Mouse (Mus musculus) lung, postnatal 0 days (tissue): Measurements from ENCODE around the gene Tmem38b.

ENCODE experiments used
- CTCF ChIP-seq: IDR thresholded peaks from 2 replicates; pipeline ENCODE4 v1.5.1; 2016; ENCODE audit warnings: antibody characterized with exemption, mild to moderate bottlenecking
- EP300 ChIP-seq: IDR thresholded peaks from 2 replicates; pipeline ENCODE4 v1.6.1; 2016; ENCODE audit warnings: antibody characterized with exemption, mild to moderate bottlenecking, control low read depth

DNA sequence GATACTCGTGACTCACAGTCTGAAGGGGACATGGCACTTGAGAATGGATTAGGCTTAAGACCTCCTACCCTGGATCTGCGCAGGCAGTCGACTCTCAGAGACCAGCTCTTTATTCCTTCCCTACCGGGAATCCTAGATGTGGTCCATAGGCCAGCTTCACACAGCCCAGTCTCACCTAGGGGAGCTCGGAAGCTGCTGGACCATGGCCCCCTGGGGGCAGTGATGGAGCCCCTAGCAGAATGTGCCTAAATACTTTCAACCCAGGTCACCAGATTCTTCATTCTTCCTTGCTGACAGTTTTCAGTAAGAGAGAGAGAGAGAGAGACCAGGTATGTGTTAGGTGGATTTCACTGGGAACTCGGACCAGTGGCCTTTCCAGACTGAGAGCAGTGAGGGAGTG lies 36.3 kb downstream of the Tmem38b start:
- TF ChIP-seq CTCF (no peak), EP300 (no peak)
